Mouse (Mus musculus): ENCODE data around the gene Cypt4.
"Not testable (repeated sequence)": the region's sequence is repeated elsewhere in the genome, so short reads cannot be mapped to it uniquely, and the experiment has no call there.

Gene Cypt4

DNA sequence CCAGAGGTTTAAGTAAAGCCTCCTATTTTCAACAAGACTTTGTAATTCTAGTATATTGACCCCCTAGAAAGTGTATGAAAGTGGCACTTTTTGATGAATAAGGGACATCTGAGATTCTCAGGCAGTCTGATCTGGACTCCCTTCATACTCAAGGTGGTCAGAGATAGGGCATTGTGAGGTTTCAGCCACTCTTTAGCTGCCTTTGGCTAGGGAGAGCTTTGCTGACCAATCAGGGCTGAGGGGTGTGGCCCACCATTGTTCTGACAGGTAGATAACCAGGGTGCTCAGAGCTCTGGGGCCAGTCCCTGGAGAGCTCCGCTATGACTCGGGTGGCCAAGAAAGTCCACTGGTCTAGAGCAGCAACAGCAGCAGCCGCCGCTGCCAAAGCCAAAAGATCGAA lies at the start of gene Cypt4:
TSS of gene Cypt4 (plus strand) at position 301 of the 400 bp plus-strand sequence.
- no peak for DNase-seq (ENCODE audit: low read depth, low spot score)

DNA sequence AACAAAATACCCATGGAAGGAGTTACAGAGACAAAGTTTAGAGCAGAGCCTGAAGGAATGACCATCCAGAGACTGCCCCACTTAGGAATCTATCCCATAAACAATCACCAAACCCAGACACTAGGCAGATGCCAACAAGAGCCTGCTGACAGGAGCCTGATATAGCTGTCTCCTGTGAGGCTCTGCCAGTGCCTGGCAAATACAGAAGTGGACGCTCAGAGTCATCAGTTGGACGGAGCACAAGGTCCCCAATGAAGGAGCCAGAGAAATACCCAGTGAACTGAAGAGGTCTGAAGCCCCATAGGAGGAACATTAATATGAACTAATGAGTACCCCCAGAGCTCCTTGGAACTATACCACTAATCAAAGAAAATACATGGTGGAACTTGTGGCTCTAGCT lies 12.3 kb downstream of the Cypt4 start:
- not testable (repeated sequence) for DNase-seq (ENCODE audit: low read depth, low spot score)
